Mouse (Mus musculus) E14TG2a.4 (cell line): ENCODE results near the gene Cfhr2.
"Not testable (repeated sequence)": the region's sequence is repeated elsewhere in the genome, so short reads cannot be mapped to it uniquely, and the experiment has no call there.

ENCODE experiments used
- H3K27me3 ChIP-seq: 2 replicates; pipeline ENCODE4 v1.6.1; 2014; ENCODE audit warnings: low read length, control low read depth; ENCODE audit not compliant: insufficient read depth
- H3K36me3 ChIP-seq: 2 replicates; pipeline ENCODE4 v1.6.1; 2014; ENCODE audit warnings: low read length, control low read depth; ENCODE audit not compliant: insufficient read depth
- H3K4me1 ChIP-seq: replicated peaks from 2 replicates; pipeline ENCODE4 v1.6.1; 2014; ENCODE audit warnings: low read depth, low read length, control low read depth
- H3K4me3 ChIP-seq: replicated peaks from 2 replicates; pipeline ENCODE4 v1.5.1; 2014; ENCODE audit warnings: mild to moderate bottlenecking, low read length
- H3K9me3 ChIP-seq: 2 replicates; pipeline ENCODE4 v1.6.1; 2014; ENCODE audit warnings: low read length, control low read depth
- CTCF ChIP-seq: conservative IDR thresholded peaks from 2 replicates; pipeline ENCODE4 v1.5.1; 2014; ENCODE audit warnings: low read length
- NANOG ChIP-seq: IDR thresholded peaks from 2 replicates; pipeline ENCODE4 v1.6.1; 2014; ENCODE audit warnings: borderline replicate concordance, low read length, mixed read lengths
- POU5F1 ChIP-seq: IDR thresholded peaks from 2 replicates; pipeline ENCODE4 v1.6.1; 2014; ENCODE audit warnings: low read length, borderline replicate concordance

Gene Cfhr2

DNA sequence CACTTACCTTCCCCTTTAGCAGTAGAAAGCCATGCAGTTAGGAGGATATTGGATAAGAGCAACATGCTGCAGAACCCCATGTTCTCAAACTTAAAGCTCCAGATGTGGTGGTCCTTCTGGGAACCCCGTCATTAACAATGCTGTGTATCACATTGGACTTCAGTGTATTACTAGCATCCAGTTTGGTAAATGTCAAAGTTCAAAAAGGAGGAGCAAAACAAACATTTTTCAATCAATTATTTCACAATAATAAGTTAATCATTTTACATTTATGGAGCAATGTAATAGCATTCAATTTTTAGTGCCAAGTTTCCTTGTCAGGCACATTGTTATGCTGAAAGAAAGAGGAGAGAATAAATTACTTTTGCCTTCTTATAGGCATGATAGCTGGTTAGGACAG is at the start of gene Cfhr2:
Cfhr2 (minus strand) TSS at position 155 of the 400 bp plus-strand sequence.
- H3K9me3 ChIP-seq = no peaks in the 10 kb centered on the region
- no peaks in the 10 kb centered on the region for H3K36me3 ChIP-seq
- TF ChIP-seq POU5F1 = no peak
- TF ChIP-seq CTCF = no peak
- TF ChIP-seq NANOG = no peak
- no peaks in the 10 kb centered on the region for H3K4me1 ChIP-seq
- H3K4me3 ChIP-seq = no peak within 1 kb of the TSS
- no peaks in the 10 kb centered on the region for H3K27me3 ChIP-seq

DNA sequence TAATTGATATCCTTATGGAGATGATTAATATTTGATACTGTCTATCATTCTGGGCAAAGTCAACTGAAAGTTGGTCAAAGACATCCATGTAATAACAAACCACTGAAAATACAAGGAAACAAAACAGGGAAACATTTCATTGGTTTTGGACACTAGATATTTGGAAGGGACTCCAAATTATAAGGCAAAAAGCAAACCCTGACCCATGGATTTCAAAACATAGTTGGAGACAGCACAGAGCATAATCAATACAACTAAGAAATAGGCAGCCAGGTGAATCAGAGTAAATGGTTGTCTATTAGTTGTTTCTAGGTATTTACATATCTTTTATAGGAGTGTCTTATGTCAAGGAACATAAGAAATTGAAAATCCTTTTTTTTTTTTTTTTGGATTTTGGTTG is 5.2 kb upstream of the Cfhr2 start:
- Histone ChIP-seq H3K4me3 (no peak overlapping the region), H3K27me3 (no peaks in the 10 kb centered on the region)
- TF ChIP-seq POU5F1 = no peak
- TF ChIP-seq NANOG = no peak
- no peak for TF ChIP-seq CTCF

DNA sequence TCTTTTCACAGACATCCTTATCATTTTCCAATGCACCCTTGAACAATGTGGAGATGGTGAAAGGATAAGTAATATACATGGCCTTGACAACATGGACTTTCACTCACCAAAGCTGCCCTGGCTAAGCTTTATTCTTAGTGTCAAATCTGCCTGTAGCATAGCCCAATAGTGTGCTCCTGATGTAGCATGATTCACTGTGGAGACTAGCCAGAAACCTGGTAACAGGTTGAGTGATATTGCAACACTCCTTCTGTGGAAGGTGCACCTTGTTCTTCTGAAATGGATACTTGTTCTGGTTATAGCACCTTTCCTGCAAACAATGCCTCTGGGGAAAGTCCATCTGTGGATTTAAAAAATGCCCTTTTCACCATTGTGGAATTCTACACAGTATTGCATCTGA is 1.7 kb upstream of the Cfhr2 start:
- Histone ChIP-seq H3K27me3 (no peaks in the 10 kb centered on the region), H3K36me3 (no peaks in the 10 kb centered on the region), H3K4me3 (no peak overlapping the region), H3K9me3 (peaks cover 4% of the 10 kb centered on the region), H3K4me1 (no peaks in the 10 kb centered on the region)
- no peak for TF ChIP-seq CTCF
- no peak for TF ChIP-seq POU5F1
- no peak for TF ChIP-seq NANOG

More for the DNA sequence above, 5.2 kb upstream of the Cfhr2 start:
- Histone ChIP-seq H3K9me3 (peaks cover 7% of the 10 kb centered on the region), H3K36me3 (no peaks in the 10 kb centered on the region), H3K4me1 (no peaks in the 10 kb centered on the region)

DNA sequence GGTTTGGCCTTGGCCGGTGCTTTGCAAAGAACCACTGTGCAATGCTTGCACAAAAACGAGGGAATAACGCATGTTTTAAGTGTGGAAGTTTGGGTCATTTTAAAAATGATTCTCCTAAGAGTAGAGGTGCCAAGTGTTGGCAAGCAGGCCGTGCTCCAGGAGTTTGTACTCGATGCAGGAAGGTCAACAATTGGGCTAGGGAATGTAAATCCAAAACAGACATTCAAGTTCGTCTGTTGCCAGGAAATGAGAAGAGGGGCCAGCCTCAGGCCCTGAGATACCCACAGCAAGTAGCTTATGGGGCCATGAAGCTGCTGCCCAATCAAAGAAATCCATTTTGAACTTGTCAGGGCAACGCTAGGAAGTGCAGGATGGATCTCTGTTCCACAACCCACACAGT is 18.8 kb downstream of the Cfhr2 start:
- peaks cover 53% of the 10 kb centered on the region for H3K9me3 ChIP-seq
- no peaks in the 10 kb centered on the region for H3K36me3 ChIP-seq
- no peak overlapping the region for H3K4me3 ChIP-seq
- no peaks in the 10 kb centered on the region for H3K4me1 ChIP-seq
- TF ChIP-seq CTCF (no peak), POU5F1 (no peak), NANOG (no peak)
- H3K27me3 ChIP-seq = no peaks in the 10 kb centered on the region

DNA sequence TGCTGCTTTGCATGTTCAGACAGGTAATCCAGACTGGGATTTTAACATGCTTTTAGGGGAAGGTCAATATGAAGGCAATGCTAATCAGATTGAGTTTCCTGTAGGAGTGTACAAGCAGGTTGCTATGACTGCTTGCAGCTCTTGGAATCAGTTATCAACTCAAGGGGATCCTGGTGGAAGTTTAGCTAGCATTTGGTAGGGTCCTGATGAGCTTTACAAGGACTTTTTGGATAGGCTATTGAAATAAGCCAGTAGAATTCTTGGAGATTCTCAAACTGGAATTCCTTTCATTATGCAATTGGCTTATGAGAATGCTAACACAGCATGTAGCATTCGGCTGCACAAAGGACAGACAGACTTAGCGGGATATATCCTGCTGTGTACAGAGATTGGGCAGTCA is 19.2 kb downstream of the Cfhr2 start:
- Histone ChIP-seq H3K9me3 (peaks cover 51% of the 10 kb centered on the region), H3K27me3 (no peaks in the 10 kb centered on the region), H3K4me3 (no peak overlapping the region), H3K36me3 (no peaks in the 10 kb centered on the region), H3K4me1 (no peaks in the 10 kb centered on the region)
- no peak for TF ChIP-seq POU5F1
- no peak; the same call in 1 of the 2 replicates for TF ChIP-seq NANOG
- TF ChIP-seq CTCF = no peak

DNA sequence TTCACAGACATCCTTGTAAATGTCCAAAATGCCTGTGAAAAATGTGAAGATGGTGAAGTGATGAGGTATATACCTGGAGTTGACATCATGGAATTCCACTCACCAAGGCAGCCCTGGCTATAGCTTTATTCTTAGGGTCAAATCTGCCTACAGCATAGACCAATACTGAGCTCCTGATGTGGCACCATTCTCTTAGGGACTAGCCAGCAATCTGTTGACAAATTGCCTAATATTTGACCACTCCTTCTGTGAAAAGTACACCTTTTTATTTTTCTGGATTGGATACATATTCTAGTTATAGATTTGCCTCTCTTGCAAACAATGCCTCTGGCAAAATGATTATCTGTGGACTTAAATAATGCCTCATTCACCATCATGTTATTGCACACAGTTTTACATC is 49.9 kb downstream of the Cfhr2 start:
- Histone ChIP-seq H3K36me3 (no peaks in the 10 kb centered on the region), H3K9me3 (no peaks in the 10 kb centered on the region), H3K4me3 (no peak overlapping the region), H3K27me3 (no peaks in the 10 kb centered on the region), H3K4me1 (no peaks in the 10 kb centered on the region)
- no peak for TF ChIP-seq NANOG
- no peak for TF ChIP-seq POU5F1
- TF ChIP-seq CTCF = no peak

DNA sequence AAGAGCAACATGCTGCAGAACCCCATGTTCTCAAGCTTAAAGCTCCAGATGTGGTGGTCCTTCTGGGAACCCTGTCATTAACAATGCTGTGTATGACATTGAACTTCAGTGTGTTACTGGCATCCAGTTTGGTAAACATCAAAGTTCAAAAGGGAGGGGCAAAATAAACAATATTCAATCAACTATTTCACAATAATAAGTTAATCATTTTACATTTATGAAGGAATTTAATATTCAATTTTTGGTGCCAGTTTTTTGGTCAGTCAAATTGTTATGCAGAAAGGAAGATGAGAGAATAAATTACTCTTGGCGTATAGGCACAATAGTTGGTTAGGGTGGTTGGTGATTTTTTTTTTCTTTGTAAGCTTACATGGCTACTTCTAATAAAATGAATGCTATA is 77.4 kb downstream of the Cfhr2 start, which contains the start of gene Gm4788:
Gm4788 (minus strand) TSS at position 101 of the 400 bp plus-strand sequence.
- peaks cover 17% of the 10 kb centered on the region for H3K9me3 ChIP-seq
- H3K4me1 ChIP-seq = no peaks in the 10 kb centered on the region
- H3K27me3 ChIP-seq = no peaks in the 10 kb centered on the region
- no peaks in the 10 kb centered on the region for H3K36me3 ChIP-seq
- H3K4me3 ChIP-seq = no peak within 1 kb of the TSS
- TF ChIP-seq POU5F1 (no peak), NANOG (no peak), CTCF (no peak)

DNA sequence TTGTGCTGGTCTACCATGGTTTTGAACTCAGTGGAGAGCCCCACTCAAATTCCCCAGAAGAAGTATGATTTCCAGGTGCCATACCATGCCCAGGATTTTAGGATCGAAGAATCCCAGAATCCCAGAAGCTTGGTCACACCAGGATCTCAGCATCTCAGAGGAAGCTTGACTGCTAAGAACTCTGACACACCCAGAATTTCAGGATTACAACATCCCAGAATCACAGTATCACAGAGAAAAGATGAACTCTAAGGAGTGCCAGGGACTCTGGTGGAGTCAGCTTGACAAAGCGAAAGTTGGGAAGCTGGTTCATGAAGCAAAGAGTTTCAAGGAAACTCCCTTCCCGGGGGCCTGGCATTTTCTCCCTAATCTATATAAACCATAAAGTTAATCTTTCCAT is 88.6 kb downstream of the Cfhr2 start:
- H3K4me1 ChIP-seq, H3K36me3 ChIP-seq, H3K27me3 ChIP-seq, H3K9me3 ChIP-seq, H3K4me3 ChIP-seq: not testable (repeated sequence)
